Comparison of ENCODE assay signal across 10 mouse cellular contexts in genomic region chr10:122988372-122988771, GRCm38 (mm10).
DNase-seq lines count a peak whose midpoint lies in the region; ATAC-seq and TF ChIP-seq lines count a peak whose summit lies in the region.
"Had no signal": no experiment of that assay in that cellular context is flagged by ENCODE, and none has a peak within 500 bp of the region (broad histone marks: within the 10 kb centered on the region; RNA-seq: fewer than 3 reads in every experiment).

No protein-coding gene starts in this region.

- ATAC-seq in liver, embryonic 13.5 days (ENCODE audit: low read depth), result no peak
- no peak for ATAC-seq in liver, embryonic 16.5 days (ENCODE audit: low read depth)
- ATAC-seq: hindbrain, embryonic 16.5 days had no signal

- no peak for TF ChIP-seq EP300 in heart, adult 2 months (IDR thresholded peaks at IDR 0.05; ENCODE audit: insufficient read depth, low read depth, low read length)

- no peak for TF ChIP-seq POLR2A in heart, adult 2 months (IDR thresholded peaks at IDR 0.05; ENCODE audit: insufficient read depth, low read depth, low read length)
- no peak for TF ChIP-seq POLR2A in bone marrow macrophage, adult 2 months (IDR thresholded peaks at IDR 0.05; ENCODE audit: borderline replicate concordance, low read depth, low read length)

- no peaks in the 10 kb centered on the region for H3K9me3 ChIP-seq in liver, embryonic 13.5 days (replicated peaks)
- no peaks in the 10 kb centered on the region for H3K9me3 ChIP-seq in liver, embryonic 16.5 days (replicated peaks; ENCODE audit: control insufficient read depth, low read length)

- H3K4me2 ChIP-seq in liver, embryonic 13.5 days, result peak overlapping the region; percentile 35; the same call in 1 of the 2 replicates
- peak overlapping the region; percentile 81; the same call in 1 of the 2 replicates for H3K4me2 ChIP-seq in liver, embryonic 16.5 days (ENCODE audit: low read depth, low read length)

- peaks cover 14% of the 10 kb centered on the region for H3K36me3 ChIP-seq in heart, adult 2 months (ENCODE audit: control insufficient read depth, insufficient read depth, low read length)
- H3K36me3 ChIP-seq in liver, embryonic 13.5 days, result peaks cover 13% of the 10 kb centered on the region; the same call in 1 of the 2 replicates
- no peaks in the 10 kb centered on the region; the same call in 1 of the 2 replicates for H3K36me3 ChIP-seq in liver, embryonic 16.5 days (ENCODE audit: control insufficient read depth, insufficient read depth)

- H3K9ac ChIP-seq in heart, adult 2 months (ENCODE audit: low read depth, low read length), result 0 out of 2 replicates have a peak overlapping the region, but pooled peaks have one; percentile 2
- no peak overlapping the region for H3K9ac ChIP-seq in liver, embryonic 13.5 days
- H3K9ac ChIP-seq in liver, embryonic 16.5 days (ENCODE audit: low read depth, low read length), result no peak overlapping the region

- intact Hi-C loops in heart, adult 2 months (cut with DNase I), result loop anchor here (2.0 to 10.0 kb wide), 5 partner anchors 46 to 311 kb away; partner anchors contain the start of gene Ppm1h
- intact Hi-C loops in heart, postnatal 10 days (cut with DNase I), result loop anchor here (5.0 kb wide), 1 partner anchor 96 kb away; no protein-coding TSS in a partner anchor

- TF ChIP-seq CTCF in heart, adult 2 months (IDR thresholded peaks at IDR 0.05), result no peak
- TF ChIP-seq CTCF in bone marrow macrophage, adult 2 months (IDR thresholded peaks at IDR 0.05; ENCODE audit: low read depth, low read length), result no peak

- H3K4me3 ChIP-seq in heart, adult 2 months, result peak overlapping the region; percentile 19; the same call in 1 of the 2 replicates
- H3K4me3 ChIP-seq in liver, embryonic 13.5 days (replicated peaks), result 0 out of 2 replicates have a peak overlapping the region, but pooled peaks have one; percentile 0
- peak overlapping the region; percentile 46 for H3K4me3 ChIP-seq in bone marrow macrophage, adult 2 months (ENCODE audit: insufficient read depth, low read length)
- H3K4me3 ChIP-seq in liver, embryonic 16.5 days (ENCODE audit: low read depth, low read length), result 0 out of 2 replicates have a peak overlapping the region, but pooled peaks have one; percentile 5

- H3K4me1 ChIP-seq in heart, adult 2 months (ENCODE audit: control insufficient read depth, insufficient read depth, low read length), result peaks cover 9% of the 10 kb centered on the region
- H3K4me1 ChIP-seq in liver, embryonic 13.5 days (replicated peaks), result peaks cover 33% of the 10 kb centered on the region
- H3K4me1 ChIP-seq in bone marrow macrophage, adult 2 months (ENCODE audit: control insufficient read depth, insufficient read depth, low read length), result peaks cover 41% of the 10 kb centered on the region
- H3K4me1 ChIP-seq in liver, embryonic 16.5 days (ENCODE audit: control insufficient read depth, low read depth, low read length), result peaks cover 24% of the 10 kb centered on the region

- H3K79me2 ChIP-seq in heart, adult 2 months (replicated peaks; ENCODE audit: control insufficient read depth, insufficient read depth, low read length), result 0 out of 2 replicates have a peak, but pooled peaks cover 2% of the 10 kb centered on the region

- no peak for DNase-seq in heart, adult 2 months
- DNase-seq in heart, postnatal 10 days, result no peak
- DNase-seq in liver, embryonic 13.5 days, result no peak
- DNase-seq in liver, result no peak
- no peak for DNase-seq in frontal cortex, postnatal 25 days (ENCODE audit: low spot score in 2 of 2)
- no peak for DNase-seq in Muller cell, postnatal 12 days (ENCODE audit: inconsistent ontology term)
- DNase-seq: gastrocnemius, postnatal 10 days had no signal

- H3K27me3 ChIP-seq in heart, adult 2 months (ENCODE audit: control insufficient read depth, insufficient read depth, low read length), result no peaks in the 10 kb centered on the region
- H3K27me3 ChIP-seq in liver, embryonic 13.5 days, result no peaks in the 10 kb centered on the region
- H3K27me3 ChIP-seq in liver, embryonic 16.5 days (ENCODE audit: control insufficient read depth, insufficient read depth, low read depth, low read length), result no peaks in the 10 kb centered on the region

- WGBS in heart, adult 2 months, result 29% methylated on average over 7 of the region's 7 CpGs
- WGBS in liver, embryonic 13.5 days (ENCODE audit: insufficient replicate concordance), result 66% methylated on average over 7 of the region's 7 CpGs
- WGBS in liver, embryonic 16.5 days (ENCODE audit: insufficient replicate concordance), result 61% methylated on average over 7 of the region's 7 CpGs

- H3K27ac ChIP-seq in heart, adult 2 months, result peak overlapping the region; percentile 53
- H3K27ac ChIP-seq in liver, embryonic 13.5 days, result no peak overlapping the region
- peak overlapping the region; percentile 29 for H3K27ac ChIP-seq in bone marrow macrophage, adult 2 months (ENCODE audit: insufficient read depth, low read depth, low read length)
- H3K27ac ChIP-seq in liver, embryonic 16.5 days (ENCODE audit: low read length), result no peak overlapping the region

Comparison
In these comparisons a context has a peak if more than half of its experiments do, and no peak if none do; other contexts are left out.
1. H3K27ac ChIP-seq: peak in heart, adult 2 months (single experiment) and bone marrow macrophage, adult 2 months (single experiment); none in liver, embryonic 13.5 days (single experiment) and liver, embryonic 16.5 days (single experiment).
2. Peak in every context shown above with its lines, with median percentiles within 50 percentile points of each other: H3K4me3 ChIP-seq.